Mouse (Mus musculus) embryonic fibroblast, embryonic 13.5 days (primary cell): ENCODE data around the gene Map4k5.

Source experiments
- CTCF ChIP-seq: IDR thresholded peaks from 2 replicates; pipeline ENCODE4 v1.5.1; 2011; ENCODE audit warnings: mild to moderate bottlenecking, control low read depth, low read length, moderate library complexity, borderline replicate concordance; ENCODE audit not compliant: insufficient read depth
- POLR2A ChIP-seq: IDR thresholded peaks from 2 replicates; pipeline ENCODE4 v1.6.1; 2011; ENCODE audit warnings: low read depth, mild to moderate bottlenecking, control low read depth, low read length, moderate library complexity

DNA sequence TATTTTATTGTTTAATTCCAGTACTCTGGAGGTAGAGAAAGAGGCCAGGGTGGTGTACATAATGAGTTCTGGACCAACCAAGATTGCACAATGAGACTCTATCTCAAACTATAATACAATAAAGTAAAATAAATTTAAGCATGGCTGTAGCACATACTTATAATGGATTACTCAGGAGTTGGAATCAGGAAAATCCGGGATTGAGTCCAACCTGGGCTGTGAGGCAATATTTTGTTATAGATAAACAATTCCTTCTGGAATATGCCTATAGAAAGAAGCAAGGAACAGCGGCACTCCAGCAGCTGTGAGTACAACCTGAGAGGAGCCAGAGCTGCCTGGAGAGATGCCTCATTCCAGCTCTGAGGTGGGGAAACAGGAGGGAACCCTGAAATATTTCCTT, 12.0 kb upstream of the Map4k5 start:
- TF ChIP-seq POLR2A (no peak), CTCF (no peak)
